Mouse (Mus musculus) spleen, adult 10 weeks (tissue): Measurements from ENCODE around the gene Rab40c. TPM values are rescaled to one million over a fixed set of nuclear protein-coding genes. Genes with fewer than 3 reads are reported as not detected.

Source experiments
- polyA plus RNA-seq: library from polyadenylated mRNA; stranded (reverse); fragments of 350-450 nt; fragmentation: Illumina TruSeq; extraction: RNeasy Lipid Tissue Mini Kit (QIAGEN cat#74804); gene quantifications from one replicate; pipeline ENCODE4 v1.2.3, GENCODE M21; 2015; ENCODE audit warnings: low replicate concordance; ENCODE audit not compliant: insufficient read depth

Rab40c gene
- polyA plus RNA-seq: 10.4 TPM

DNA sequence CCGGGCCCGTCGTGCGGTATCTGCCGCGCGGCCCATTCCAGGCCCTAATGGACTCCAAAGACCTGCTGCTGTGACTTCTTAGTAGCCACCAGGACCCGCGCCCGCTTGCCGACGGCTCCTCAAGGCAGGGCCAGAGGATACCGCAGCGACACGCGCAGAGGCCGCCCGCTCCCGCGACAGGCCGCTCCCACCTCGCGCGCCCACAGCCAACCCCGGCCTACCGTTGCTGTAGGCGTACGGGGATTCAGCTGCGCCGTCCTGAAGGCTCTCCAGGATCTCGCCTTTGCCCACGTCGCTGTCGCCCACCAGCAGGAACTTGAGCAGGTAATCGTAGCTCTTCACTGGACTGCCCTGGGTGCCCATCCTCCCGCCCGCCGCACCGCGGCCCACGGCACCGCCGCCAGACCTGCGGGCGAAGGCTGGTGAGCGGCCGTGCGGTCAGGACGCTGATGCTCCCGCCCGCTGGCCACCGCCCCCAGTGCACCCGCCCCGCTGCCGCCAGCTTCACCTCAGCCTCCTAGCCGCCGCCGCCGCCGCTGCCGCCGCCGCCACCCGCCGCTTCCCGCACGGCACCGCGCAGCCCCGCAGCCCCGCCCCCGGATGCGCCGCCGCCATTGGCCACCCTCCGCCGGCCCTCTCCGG, at the start of gene Rab40c:
Rab40c (minus strand) TSS at position 584 of the 642 bp plus-strand sequence.

DNA sequence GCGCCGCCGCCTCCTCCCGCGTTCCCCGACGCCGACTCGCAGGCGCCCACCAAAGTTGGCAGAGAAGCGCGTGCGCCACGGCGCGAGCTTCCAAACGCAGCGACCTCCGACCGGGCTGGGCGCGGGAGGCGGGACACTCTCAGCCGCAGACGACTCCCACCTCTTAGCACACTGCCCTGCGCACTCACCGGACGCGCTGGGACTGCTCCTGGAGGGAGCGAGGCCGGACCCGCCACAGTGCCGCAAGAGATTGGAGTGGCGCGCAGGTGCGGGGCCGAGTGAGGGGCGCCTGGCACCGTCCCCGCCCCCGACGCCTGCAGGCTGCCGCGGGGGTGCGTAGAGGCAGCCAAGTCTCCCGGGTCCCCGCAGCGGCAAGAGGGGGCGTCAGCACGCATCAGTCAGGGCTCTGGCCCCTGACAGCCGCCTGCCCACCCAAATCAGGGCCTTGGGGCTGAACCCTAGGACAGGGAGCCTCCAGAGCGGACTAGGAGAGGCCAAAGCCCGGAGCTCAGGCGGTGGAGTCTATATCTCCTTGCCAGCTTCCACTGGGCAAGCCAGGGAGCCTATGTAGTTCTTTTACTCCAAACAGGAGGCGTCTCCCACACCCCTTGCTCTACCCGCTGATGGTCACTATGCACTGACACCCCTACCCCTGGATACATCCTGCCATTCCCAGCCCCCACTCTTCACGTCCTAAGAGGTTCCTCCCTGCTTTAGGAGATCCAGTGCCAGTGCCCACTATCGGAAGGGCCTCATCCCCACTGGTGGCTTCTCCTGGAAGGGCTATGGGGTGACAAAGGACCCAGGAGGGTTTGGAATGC, 32.5 kb upstream of the Rab40c start, which contains the start of gene A930017K11Rik:
A930017K11Rik (minus strand) TSS at position 763 of the 821 bp plus-strand sequence.

DNA sequence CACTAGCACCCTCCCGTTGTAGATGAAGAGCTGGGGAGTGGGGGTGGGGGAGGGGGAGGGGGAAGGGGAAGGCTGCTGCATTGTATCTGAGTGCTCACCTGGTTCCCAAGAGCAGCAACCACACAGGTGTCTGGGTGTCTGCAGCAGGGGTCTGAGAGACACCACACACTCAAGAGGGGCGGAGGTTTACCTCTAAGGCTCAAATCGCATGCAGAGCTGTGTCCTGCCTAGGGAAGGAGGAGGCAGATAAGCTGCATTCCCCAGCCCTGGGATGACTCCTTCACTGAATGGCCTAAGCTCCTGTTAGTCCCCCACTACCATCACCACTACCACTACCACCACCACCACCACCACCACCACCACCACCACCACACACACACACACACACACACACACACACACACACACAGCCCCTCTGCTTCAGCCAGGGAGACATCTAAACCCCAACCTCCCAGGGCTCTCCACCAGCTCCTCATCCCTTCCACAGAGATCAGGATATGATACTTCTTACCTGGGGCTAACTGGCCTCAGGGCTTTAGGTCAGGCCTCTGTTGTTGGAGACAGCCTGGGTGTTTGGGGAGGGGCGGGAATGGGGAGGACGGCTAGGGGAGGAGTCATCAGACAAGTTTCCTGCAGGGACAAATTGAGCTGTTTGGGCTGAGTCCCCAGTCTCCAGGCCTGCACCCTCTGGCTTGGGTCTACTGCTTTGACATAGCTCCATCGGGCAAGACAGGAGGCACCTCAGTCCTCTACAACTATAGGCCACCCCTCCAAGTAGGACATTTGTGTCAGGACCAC, 25.0 kb upstream of the Rab40c start, which contains the start of the genes Pigq and Nhlrc4:
Pigq (minus strand) TSS at position 571 of the 798 bp plus-strand sequence.
Nhlrc4 (minus strand) TSS at position 596 of the 798 bp plus-strand sequence.

DNA sequence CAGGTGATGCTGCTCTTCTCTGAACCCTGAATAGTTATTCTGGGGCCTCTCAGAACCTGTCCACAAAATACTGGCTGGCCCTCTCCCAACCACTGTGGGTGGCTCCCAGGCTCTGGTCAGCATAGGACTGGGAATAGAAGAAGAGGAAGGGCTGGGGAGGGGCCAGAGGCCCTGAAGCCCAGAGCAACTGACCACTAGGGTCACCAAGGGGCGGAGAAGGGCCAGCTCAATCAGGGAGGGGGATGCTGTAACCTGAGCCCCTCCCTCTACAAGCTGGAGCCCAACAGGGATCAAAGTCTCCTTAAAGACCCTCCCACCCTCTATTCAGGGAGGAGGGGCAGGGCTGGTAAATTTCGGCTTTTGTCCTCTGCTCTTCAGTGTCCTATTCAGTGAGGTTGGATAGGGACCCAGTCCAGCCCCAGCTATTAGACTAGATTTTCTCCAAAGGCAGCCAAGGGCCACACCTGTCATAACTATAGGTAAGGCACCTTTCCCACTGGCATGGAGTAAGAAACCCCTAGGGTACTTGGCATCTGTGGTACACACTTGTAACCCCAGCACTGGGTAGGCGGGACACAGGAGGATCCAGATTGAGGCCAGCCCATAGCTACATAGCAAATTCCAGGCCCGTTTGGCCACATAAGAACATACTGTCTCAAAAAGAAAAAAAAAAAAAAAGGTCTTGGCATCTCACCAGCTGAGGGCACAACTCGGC, 39.2 kb downstream of the Rab40c start, which contains the start of gene Wfikkn1:
Wfikkn1 (minus strand) TSS at position 663 of the 715 bp plus-strand sequence.

DNA sequence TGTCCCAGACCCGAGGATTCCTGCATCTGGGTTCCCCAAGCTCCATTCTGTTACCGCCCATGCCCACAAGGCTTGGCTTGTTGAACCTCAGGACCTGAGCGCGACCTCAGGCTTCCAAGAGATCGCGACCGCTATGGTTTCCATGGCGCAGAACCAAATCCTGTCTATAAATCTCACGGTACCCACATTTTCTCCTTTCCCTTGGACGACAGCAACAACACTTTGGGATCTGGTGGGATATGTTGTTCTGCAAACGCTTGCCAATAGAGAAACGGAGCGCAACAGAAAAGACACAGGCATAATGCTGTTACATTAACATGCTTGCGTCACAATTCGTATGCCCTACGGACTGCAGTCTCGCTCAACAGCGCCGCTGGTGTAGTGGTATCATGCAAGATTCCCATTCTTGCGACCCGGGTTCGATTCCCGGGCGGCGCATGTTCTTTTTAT, 44.8 kb downstream of the Rab40c start, which contains the start of gene Mettl26:
Mettl26 (plus strand) TSS at position 354 of the 450 bp plus-strand sequence.

DNA sequence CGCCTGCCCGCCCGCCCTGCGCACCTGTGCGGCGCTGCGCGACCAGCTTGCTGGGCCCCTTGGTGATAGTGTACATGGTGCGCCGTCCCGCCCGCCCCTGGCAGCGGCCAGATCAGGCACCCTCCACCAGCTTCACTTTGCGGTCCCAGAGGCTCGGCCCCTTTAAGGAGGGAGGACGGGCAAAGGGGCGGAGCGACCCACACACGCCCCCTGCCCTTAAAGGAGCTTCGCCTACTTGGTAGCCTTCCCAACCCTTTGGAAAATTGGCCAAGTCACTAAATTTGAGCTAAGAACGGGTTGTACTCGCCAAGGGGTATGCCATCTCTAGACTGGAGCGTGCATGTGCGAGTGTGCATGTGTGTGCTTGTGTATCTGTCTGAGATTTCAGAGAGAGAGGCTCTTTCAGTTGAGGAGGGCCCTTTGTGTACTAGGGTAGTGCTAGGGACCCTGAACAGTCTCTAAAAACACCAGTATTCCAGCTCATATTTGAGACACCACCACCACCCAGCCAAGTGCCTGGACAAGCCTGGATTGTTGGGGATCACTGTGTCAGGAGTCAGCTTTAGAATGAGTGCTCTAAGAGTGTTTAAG, 50.8 kb downstream of the Rab40c start, which contains the start of gene Mcrip2:
Mcrip2 (minus strand) TSS at position 164 of the 591 bp plus-strand sequence.

DNA sequence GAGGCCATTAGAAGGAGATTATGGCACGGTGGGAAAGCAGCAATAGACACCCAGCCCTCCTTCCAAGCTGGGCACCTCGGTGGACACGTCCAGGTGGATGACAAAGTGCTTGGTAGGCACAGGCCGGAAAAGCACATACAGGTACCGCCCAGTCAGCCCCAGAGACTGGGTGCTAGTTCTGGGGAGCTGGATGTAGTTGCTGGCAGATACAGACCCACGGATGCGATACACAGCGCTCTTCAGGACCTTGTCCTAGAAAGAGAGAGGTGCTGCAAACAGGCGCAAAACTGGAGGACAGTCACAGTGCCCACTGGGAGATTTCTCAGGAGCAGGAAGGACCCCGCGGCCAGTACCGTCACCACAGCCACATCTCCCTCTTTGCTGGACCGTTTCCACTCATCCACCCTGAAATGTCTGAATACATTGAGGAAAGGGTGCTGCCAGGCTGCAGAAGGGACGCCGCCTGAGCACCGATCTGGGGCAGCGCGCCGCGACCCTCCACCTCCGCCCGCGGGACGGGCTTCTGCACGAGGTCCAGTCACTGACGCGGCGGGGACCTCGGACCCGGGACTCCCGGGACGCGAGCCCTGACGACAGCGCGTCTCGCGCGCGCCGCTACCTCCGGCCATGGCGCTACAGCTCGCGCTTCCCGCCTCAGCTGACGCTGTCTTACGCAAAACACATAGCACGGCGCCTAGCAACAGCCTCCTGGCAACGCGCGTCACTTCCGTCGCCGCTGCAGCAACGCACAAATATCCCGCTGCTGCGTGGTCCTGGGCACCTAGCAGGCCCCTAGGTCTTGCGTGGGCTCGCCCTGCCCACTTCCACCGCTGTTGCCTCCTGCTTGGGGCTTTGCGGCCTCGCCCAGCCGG, 58.5 kb downstream of the Rab40c start, which contains the start of gene Wdr90:
Wdr90 (minus strand) TSS at position 670 of the 872 bp plus-strand sequence.

DNA sequence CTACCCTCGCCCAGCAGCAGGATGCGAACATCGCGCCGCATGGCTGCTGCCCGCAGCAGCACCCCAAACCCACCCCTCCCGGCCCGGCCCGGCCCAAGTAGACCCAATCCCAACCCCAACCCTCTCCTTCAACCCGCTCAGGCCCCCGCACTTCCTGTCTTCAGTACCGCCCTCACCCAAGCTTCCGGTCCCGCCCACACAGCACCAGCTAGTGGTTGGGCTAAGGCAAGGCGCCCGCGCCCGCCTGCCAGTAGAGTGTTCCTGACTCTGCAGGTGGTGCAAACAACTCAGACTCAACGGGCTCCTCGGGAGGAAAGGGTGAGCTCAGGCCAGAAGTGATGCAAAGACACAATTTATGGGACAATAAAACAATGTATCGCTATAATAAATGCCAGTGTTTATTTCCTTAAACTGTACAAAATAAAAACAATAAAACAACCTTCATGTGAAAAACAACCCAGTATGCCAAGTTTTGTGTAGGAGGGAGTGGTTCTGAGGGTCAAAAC, 75.1 kb downstream of the Rab40c start, which contains the start of gene Rhot2:
Rhot2 (minus strand) TSS at position 456 of the 506 bp plus-strand sequence.

DNA sequence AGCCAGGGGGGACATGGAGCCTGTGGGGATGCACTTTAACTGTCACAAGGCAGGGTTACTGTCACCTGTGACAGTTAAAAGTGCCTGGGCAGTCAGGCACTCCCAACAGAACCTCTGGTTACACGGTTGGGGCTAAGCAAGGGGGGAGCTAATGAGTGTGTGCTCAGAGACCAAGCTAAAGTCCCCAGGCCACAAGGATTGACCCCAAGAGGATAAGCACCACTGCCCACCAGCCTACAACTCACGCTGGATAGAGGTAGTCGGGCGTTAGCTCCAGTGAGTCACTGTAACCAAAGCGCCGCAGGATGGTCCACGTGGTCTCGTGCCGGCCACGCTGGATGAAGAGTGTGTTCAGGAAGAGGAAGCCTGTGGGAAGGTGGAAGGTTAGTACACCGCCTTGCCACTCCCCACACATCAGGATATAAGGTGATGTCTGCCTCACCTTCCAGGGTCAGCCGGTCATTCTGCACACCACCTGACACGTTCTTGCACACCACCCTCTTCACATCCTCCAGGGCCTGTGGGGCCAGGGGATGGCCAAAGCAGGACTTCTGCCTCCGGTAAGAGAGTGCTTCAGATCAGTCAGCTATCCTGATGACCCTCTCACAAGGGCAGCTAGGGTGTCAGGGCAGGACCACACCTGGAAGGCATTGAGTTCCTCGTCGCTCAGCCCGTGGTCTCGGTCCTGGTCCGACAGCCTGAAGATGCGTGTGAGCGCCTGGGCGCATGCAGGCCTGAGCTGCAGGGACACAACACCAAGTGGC, 78.2 kb downstream of the Rab40c start, which contains the start of gene Gm20683:
Gm20683 (minus strand) TSS at position 647 of the 764 bp plus-strand sequence.

GRCm38 (mm10) chr17:25837076-25837410, 82.5 kb downstream of the Rab40c start, which contains the start of gene Rhbdl1:
TSS of gene Rhbdl1 (minus strand) at chr17:25837295.

DNA sequence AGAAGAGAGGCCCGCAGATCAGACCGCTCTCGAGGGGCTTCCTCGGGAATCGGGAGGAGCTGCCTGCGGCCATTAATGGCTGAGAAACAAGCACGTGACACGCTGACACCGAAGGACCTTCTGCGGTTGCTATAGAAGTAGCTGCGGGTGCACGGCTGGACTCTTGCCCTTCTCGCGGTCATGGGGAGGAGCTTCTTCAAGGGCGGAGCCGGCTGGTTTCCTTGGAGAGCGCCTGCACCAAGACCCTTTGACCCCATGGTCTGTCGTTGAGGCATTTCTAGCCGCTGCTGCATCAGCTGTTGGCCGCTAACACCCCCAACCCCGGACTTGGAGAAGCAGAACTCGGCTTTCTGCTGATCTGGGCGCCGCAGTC, 86.2 kb downstream of the Rab40c start, which contains the start of gene Stub1:
Stub1 (minus strand) TSS at position 114 of the 373 bp plus-strand sequence.

Other genes with a start within 250 kb of the Rab40c start
- not detected for gene Gng13, start 202.6 kb downstream of the Rab40c start, polyA plus RNA-seq
- gene Chtf18, start 192.3 kb downstream of the Rab40c start, polyA plus RNA-seq: 3.2 TPM
- 1.5 TPM for gene Rpusd1, start 192.1 kb downstream of the Rab40c start, polyA plus RNA-seq
- gene Mslnl, start 183.7 kb downstream of the Rab40c start, polyA plus RNA-seq: not detected
- 1.9 TPM for gene Msln, start 165.3 kb downstream of the Rab40c start, polyA plus RNA-seq
- 15.2 TPM for gene Narfl, start 146.0 kb downstream of the Rab40c start, polyA plus RNA-seq
- gene Haghl, start 134.1 kb downstream of the Rab40c start, polyA plus RNA-seq: 7.3 TPM
- gene Ccdc78, start 133.1 kb downstream of the Rab40c start, polyA plus RNA-seq: not detected
- 19.6 TPM for gene Fam173a, start 126.8 kb downstream of the Rab40c start, polyA plus RNA-seq
- gene AC134908.4, start 124.1 kb downstream of the Rab40c start, polyA plus RNA-seq: not detected
- gene Metrn, start 122.6 kb downstream of the Rab40c start, polyA plus RNA-seq: 2.4 TPM
- 0.46 TPM for gene Fbxl16, start 110.6 kb downstream of the Rab40c start, polyA plus RNA-seq
- gene Wdr24, start 96.1 kb downstream of the Rab40c start, polyA plus RNA-seq: 7.8 TPM
- 21.8 TPM for gene Jmjd8, start 90.9 kb downstream of the Rab40c start, polyA plus RNA-seq
- gene Stub1, start 86.3 kb downstream of the Rab40c start, polyA plus RNA-seq: 41.4 TPM
- not detected for gene Rhbdl1, start 82.4 kb downstream of the Rab40c start, polyA plus RNA-seq
- 0.30 TPM for gene Gm20683, start 78.0 kb downstream of the Rab40c start, polyA plus RNA-seq
- 38.1 TPM for gene Rhot2, start 74.9 kb downstream of the Rab40c start, polyA plus RNA-seq
- 9.6 TPM for gene Wdr90, start 58.2 kb downstream of the Rab40c start, polyA plus RNA-seq
- gene Mcrip2, start 51.0 kb downstream of the Rab40c start, polyA plus RNA-seq: 1.4 TPM
- 14.3 TPM for gene Mettl26, start 44.7 kb downstream of the Rab40c start, polyA plus RNA-seq
- 0.21 TPM for gene Wfikkn1, start 38.9 kb downstream of the Rab40c start, polyA plus RNA-seq
- 70.8 TPM for gene Pigq, start 25.2 kb upstream of the Rab40c start, polyA plus RNA-seq
- 0.28 TPM for gene Nhlrc4, start 25.2 kb upstream of the Rab40c start, polyA plus RNA-seq
- gene A930017K11Rik, start 32.8 kb upstream of the Rab40c start, polyA plus RNA-seq: not detected
- 5.8 TPM for gene Capn15, start 66.1 kb upstream of the Rab40c start, polyA plus RNA-seq
- 6.5 TPM for gene Rab11fip3, start 149.8 kb upstream of the Rab40c start, polyA plus RNA-seq
- gene Decr2, start 170.6 kb upstream of the Rab40c start, polyA plus RNA-seq: 13.1 TPM
- 4.7 TPM for gene Nme4, start 175.9 kb upstream of the Rab40c start, polyA plus RNA-seq
- gene Tmem8, start 193.6 kb upstream of the Rab40c start, polyA plus RNA-seq: 14.4 TPM
- 29.7 TPM for gene Mrpl28, start 203.8 kb upstream of the Rab40c start, polyA plus RNA-seq
- gene Axin1, start 219.0 kb upstream of the Rab40c start, polyA plus RNA-seq: 47.8 TPM